Mouse (Mus musculus) 3134 (cell line): ENCODE measurements around the gene Fermt1.

ENCODE experiments used
- DNase-seq: peaks from one replicate; pipeline ENCODE4 v3.0.0-alpha.2; 2011; ENCODE audit warnings: low spot score; ENCODE audit not compliant: insufficient read length; ENCODE audit errors: extremely low read depth

The Fermt1 gene

GRCm38 (mm10) chr2:132863325-132863724 is 82.4 kb downstream of the Fermt1 start:
- DNase-seq = no peak

- DNase-seq = no peak
These were observed 84.2 kb downstream of the Fermt1 start for GRCm38 (mm10) chr2:132861456-132861855.

GRCm38 (mm10) chr2:132860435-132860834 is 85.3 kb downstream of the Fermt1 start:
- peak; percentile 39 for DNase-seq

GRCm38 (mm10) chr2:132856333-132856732 is 89.4 kb downstream of the Fermt1 start:
- no peak for DNase-seq
